Mouse (Mus musculus) ovary, adult 18-20 months (tissue): ENCODE results near the gene Nhlrc2.
"Not testable (repeated sequence)": the region's sequence is repeated elsewhere in the genome, so short reads cannot be mapped to it uniquely, and the experiment has no call there.

Experiments
- DNase-seq: peaks from one replicate; pipeline ENCODE4 v3.0.0; 2022; ENCODE audit warnings: low spot score, mixed read lengths

The Nhlrc2 gene

DNA sequence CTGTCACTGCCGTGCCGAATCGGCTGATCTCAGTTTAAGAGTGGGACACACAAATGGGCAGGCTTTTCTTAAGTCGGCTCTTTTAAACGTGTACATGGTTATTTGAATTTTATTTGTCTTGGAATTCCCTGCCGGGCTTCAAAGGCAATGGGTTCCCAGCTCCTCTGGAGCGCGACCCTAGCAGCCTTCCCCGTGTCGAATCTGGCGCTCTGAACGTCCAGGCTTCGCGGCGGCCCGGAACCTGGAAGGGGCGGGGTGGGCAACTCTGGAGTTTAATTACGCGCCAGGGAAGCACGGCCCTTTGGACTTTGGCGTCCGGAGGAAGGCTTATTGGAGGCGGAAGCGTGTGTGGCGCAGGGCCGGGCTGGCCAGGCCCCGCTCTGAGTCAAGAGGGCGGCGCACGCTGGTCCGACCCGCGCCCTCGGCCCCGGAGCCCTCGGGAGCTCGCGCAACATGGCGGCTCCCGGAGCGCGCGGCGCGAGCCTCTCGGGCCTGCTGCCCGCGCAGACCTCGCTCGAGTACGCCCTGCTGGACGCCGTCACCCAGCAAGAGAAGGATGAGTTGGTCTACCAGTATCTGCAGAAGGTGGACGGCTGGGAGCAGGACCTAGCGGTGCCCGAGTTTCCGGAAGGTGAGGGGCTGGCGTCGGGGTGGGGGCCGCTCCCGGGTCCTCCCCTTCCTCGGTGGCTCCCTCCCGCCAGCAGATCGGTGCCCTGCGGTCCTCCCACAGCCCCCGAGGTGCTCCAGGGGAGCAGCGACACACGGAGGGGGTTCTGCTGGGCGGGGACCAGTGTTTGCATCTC lies at the start of gene Nhlrc2:
Gene Nhlrc2, plus strand, starts transcription at position 32 of the 803 bp plus-strand sequence.
- DNase-seq = peak; percentile 73

DNA sequence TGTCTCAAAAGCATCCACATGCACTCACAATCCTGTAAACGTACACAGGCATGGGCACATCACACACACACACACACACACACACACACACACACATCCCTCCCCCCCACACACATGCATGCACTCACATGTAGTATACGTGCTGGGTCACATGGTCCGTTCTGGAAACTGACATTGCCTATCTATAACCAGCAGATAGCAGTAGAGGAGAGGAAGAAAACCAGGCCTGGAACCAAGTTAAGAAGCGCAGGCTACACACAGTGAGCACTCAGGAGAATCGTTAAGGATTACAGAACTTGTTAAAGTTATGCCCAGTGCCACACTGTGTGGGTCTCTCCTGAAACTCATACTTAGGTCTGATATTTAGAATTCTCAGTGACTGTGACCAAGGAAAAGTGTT lies 45.0 kb upstream of the Nhlrc2 start:
- DNase-seq = not testable (repeated sequence)

- not testable (repeated sequence) for DNase-seq
Measured at GRCm38 (mm10) chr19:56503525-56503924, 44.5 kb upstream of the Nhlrc2 start.

- DNase-seq = not testable (repeated sequence)
Measured at GRCm38 (mm10) chr19:56511207-56511606, 36.9 kb upstream of the Nhlrc2 start.

DNA sequence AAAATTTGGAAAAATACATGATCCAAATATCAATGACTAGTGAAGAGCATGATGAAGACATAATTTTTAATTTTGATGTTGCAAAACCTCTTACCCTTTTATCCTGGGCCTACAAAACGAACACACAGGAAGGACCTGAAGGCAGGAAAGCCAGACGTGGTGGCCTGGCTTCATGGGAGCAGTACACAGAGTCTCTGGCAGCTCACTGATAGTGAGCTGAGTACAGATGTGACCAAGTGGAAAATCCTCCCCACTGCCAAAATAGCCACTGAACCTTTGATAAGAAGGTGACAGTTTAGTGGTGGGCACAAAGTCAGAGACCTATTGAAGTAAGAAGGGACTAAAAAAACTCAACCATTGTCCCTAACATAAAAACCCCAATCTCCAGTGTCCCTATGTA lies 34.5 kb upstream of the Nhlrc2 start:
- not testable (repeated sequence) for DNase-seq

DNA sequence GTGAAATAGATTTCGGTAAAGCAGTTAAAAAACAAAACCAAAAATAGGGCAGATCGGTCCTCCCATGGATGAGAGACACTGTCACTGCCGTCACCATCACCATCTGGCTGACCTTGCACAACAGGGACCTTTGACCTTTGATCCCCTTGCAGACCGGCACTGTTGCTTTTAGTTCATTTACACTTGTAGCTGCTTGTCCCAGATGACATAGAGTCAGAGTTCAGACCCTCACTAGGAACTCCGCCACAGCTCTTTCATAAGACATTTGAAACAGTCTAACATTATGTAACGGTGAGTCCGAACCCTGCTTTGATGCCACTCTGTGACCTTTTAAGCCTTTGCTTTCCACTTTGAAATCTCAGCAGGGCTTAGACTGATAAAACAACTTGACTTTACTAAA lies 28.7 kb upstream of the Nhlrc2 start:
- DNase-seq = not testable (repeated sequence)

DNA sequence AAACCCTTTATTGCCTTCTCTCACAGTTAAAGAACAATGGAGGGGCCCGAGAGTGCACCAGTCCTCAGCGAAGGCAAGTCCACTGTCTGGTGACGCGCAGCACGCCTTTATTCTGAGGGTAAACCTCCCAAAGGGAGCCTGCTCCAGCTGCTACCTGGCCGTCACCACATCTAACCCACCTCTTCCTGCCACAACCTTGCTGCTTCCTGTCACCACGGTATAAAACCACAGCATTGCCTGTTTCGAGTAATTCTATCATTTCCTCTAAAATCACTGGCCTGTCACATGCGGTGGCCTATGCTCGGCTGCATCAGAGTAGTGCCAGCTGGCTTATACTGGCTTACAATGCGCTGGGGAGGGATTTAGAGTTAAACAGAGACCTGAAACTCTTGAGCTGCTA lies 17.5 kb upstream of the Nhlrc2 start:
- DNase-seq = not testable (repeated sequence)

DNA sequence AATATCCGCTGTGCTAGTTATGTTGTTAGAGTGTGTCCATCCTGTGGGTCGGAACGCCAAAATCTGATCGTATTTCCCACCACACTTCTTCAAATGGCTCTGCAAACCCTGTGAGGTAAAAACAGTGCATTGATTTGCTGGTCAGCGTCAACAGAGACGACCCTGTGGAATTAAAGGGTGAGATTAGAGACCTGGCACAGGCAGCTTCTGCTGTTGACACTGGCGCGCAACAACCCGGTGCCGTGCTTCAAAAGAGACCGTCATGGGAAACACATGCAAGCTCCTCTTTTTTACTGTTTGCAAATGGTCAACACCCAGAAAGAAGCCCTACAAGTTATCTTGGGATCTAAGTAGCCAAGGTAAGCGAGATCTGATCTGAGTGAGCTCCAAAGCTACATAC lies 16.8 kb upstream of the Nhlrc2 start:
- no peak for DNase-seq

GRCm38 (mm10) chr19:56533291-56534071 lies 14.6 kb upstream of the Nhlrc2 start:
- DNase-seq = no peak

DNA sequence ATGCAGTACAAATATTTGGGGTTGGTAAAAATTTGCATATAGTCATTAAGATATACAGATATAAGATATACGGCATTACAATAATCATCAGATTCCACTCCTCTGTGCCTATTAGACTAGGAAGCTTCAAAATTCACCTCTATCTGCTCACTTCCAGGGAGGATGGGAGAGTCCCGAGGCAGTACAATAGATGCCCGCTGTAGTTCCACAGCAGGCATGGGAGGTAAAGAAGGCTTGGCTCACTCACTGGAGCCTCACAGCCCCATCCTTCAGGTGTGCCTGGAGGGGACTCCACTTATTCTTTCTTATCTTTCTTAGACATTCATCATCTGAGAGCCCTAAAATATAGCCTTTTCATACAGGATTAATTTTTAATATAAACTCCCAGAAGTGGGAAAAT lies 13.7 kb upstream of the Nhlrc2 start:
- DNase-seq = no peak

GRCm38 (mm10) chr19:56535064-56535463 lies 13.0 kb upstream of the Nhlrc2 start:
- DNase-seq = no peak

DNA sequence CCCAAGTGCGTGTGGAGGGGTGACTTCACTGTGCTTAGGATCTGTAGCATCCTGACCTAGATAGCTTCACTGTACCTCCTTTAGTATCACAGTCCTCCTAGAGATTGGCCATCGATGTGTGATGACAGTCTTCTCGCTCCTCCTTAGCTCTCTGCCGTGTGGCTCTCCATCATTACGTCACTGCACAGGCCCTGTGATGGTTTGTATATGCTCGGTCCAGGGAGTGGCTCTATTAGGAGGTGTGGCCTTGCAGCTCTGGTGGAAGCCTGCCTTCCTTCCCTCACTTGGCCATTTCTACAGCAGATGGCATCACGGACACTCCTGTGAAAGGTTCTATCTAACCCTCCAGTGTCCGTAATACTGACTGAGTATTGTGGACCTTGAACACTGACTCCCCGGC lies 12.3 kb upstream of the Nhlrc2 start:
- no peak for DNase-seq

GRCm38 (mm10) chr19:56543320-56543719 lies 4.7 kb upstream of the Nhlrc2 start:
- no peak for DNase-seq

DNA sequence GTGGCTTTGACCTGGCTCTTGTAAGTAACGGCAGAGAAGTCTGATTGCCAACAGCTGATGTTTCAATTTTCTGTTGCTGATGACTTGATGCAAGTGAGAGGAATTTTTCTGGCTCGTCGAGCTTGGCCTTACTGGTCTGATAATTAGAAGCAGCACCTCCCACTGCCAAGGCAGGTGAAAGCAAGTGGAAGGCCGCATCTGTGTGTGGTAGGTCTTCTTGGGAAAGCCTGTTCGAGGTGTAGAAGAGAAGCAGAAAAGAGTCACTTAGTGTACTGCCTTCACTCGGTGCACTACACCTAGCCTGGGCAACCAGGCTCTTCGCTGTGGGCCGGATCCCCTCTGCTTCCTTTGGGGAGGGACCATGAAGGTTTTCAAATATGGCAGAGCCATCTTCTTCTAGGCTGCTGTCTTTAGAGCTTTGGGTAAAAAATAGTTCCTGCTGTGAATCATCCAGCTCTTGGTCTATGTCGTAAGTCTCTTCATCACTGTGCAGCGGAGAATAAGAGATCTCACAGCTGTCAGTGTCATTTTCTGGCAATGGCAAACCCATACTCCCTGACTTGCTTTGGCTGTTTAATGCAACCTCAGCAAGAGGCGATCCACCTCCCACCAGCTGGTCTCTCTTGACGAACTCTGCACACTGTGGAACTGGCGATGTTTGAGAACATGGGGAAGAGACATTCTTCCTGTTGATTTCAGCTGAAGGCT lies 3.2 kb upstream of the Nhlrc2 start:
- DNase-seq = peak; percentile 19

GRCm38 (mm10) chr19:56546031-56546430 lies 2.0 kb upstream of the Nhlrc2 start:
- DNase-seq = no peak

GRCm38 (mm10) chr19:56547456-56548229 lies 418 bp upstream of the Nhlrc2 start, which contains the start of gene Dclre1a:
TSS of gene Dclre1a (minus strand) at chr19:56548222.
- peak; percentile 53 for DNase-seq

DNA sequence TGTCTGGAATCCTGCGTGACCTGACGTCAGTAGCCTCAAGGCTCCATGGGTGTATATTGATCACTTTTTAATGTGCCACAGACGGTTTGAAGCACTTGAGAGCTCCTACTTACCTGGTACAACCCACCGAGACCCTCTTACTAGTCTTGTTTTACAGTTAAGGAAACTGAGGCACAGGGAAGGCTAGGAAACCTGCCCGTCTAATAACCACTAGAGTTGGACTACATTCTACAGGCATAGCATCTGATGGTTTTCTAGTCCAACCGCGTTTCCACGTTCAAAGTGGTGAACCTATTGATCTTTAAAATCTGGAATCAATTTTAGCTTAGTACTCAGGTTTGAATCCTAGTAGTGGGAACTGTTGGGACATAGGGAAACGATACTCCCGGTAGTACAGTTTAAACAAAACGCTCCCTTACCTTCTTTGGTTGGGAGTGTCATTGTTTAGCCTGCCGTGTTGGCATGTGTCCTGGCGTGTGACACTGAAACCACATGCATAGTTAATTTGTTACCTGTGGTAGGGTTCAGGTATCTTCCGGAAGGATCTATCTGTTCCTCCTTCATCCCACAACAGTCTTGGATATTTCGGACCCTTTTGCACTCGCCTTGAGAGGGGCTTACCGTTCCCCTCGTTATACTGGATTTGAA lies 1.1 kb downstream of the Nhlrc2 start:
- DNase-seq = no peak

DNA sequence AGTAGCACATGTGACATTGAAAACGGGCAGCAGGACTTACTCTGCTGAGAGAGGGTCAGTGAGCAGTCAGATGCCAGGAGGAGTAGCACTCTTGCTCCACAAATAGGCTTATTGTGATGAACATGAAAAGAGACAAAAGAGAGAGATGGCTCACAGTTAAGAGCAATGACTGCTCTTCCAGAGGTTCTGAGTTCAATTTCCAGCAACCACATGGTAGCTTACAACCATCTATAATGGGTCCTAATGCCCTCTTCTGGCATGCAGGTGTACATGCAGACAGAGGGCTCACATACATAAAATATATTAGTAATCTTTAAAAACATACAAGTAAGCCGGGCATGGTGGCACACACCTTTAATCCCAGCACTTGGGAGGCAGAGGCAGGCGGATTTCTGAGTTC lies 5.1 kb downstream of the Nhlrc2 start:
- no peak for DNase-seq

DNA sequence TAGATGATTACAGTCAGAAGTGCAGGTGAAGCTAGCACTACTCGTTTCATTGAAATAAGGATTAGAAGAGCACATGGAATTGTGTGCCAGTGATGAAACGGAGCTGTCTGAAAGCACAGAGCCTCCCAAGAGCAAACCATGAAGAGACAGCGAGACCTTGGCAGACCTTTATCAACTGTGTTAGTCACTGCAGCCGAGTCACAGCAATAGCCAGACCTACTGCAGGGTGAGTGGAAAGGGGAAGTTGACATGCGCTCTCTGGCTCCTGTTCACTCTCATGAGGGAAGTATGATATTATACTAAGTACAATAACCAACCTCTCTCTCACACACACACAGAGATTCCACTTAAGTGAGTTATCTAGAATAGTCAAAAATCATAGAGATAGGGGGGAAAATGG lies 7.9 kb downstream of the Nhlrc2 start:
- no peak for DNase-seq

DNA sequence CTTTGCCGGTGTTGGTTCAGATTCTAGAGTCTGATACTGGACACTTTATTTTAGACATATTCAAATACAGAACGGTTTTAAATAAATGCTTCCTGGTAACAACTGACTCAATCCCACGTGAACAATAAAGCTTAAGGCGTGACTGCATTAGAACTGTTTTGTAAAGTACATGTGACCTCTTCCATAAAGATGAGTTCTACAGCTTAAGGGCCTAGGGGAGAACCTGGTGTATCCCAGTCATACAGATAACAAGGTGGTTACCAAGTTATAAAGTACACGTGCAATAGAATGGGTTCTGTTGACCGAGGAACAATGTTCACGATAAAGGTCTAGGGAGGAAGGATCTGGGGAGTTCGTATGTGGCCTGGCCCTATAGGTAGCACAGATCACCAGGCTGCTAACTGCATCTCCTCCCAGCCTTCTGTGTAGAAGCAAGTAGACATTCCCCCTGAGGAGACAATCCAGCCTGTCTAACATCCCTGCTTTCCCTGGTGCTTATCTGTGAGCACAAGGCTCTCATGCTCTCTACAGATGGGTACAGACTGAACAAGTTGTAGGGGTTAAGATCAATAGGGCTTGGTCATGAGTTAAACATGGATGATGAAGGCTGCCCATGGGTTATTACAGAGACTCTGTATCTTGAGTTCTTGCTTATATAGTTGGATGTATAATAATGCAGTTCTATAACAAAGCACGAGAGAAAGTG lies 14.5 kb downstream of the Nhlrc2 start:
- no peak for DNase-seq

DNA sequence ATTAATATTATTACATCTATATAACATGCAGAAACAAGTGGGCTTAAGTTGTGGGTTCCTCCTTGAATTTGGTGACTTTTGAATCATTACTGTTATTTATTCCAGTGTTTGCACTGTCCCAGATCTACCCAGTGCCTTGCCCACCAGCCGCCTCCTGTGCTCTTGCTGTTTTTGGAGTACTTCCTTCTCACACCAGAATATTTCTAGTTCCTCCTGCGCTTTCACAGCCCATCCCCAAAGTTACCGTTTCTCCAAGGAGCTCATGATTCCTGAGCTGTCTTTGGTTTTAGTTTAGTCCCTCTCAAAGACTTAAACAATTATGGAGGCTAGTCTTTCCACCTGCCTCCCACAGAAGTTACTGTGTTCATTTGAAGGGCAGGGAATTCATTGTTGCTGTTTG lies 15.4 kb downstream of the Nhlrc2 start:
- DNase-seq = no peak
